Mouse (Mus musculus) liver, embryonic 11.5 days (tissue): ENCODE measurements around the gene Akap6. TPM values are rescaled to one million over a fixed set of nuclear protein-coding genes. Genes with fewer than 3 reads are reported as not detected.

Experiments used
- ATAC-seq: fragments of 200-750 bp; cut with Nextera tagmentation; replicated peaks from 2 replicates; pipeline ENCODE4 v1.8.0; 2017; ENCODE audit warnings: moderate number of reproducible peaks, mild to moderate bottlenecking, moderate TSS enrichment, moderate library complexity; ENCODE audit not compliant: low FRiP score
- DNase-seq: peaks from one replicate; pipeline ENCODE4 v3.0.0-alpha.2; 2017; ENCODE audit warnings: low spot score
- H3K27ac ChIP-seq: fragments of 300-500 bp; sonication (generic); 2 replicates; pipeline ENCODE4 v1.5.1; 2014; ENCODE audit warnings: mild to moderate bottlenecking, low read depth, low read length, control low read depth
- H3K27me3 ChIP-seq: fragments of 300-500 bp; sonication (generic); replicated peaks from 2 replicates; pipeline ENCODE4 v1.6.1; 2014; ENCODE audit warnings: low read length, mixed read lengths; ENCODE audit not compliant: control insufficient read depth, insufficient read depth
- H3K36me3 ChIP-seq: fragments of 300-500 bp; sonication (generic); 2 replicates; pipeline ENCODE4 v1.6.1; 2014; ENCODE audit warnings: mild to moderate bottlenecking, low read length, moderate library complexity, mixed read lengths; ENCODE audit not compliant: control insufficient read depth, insufficient read depth
- H3K4me1 ChIP-seq: fragments of 300-500 bp; sonication (generic); replicated peaks from 2 replicates; pipeline ENCODE4 v1.6.1; 2014; ENCODE audit warnings: low read length, mixed read lengths; ENCODE audit not compliant: control insufficient read depth, insufficient read depth
- H3K4me2 ChIP-seq: fragments of 300-500 bp; sonication (generic); 2 replicates; pipeline ENCODE4 v1.6.1; 2014; ENCODE audit warnings: mild to moderate bottlenecking, control low read depth, moderate library complexity
- H3K4me3 ChIP-seq: fragments of 300-500 bp; sonication (generic); 2 replicates; pipeline ENCODE4 v1.5.1; 2014; ENCODE audit warnings: low read depth, low read length, control low read depth
- H3K9ac ChIP-seq: fragments of 300-500 bp; sonication (generic); 2 replicates; pipeline ENCODE4 v1.6.1; 2014; ENCODE audit warnings: low read depth, low read length, control low read depth
- H3K9me3 ChIP-seq: fragments of 300-500 bp; sonication (generic); 2 replicates; pipeline ENCODE4 v1.6.1; 2016; ENCODE audit warnings: low read length, inconsistent platforms, mixed read lengths; ENCODE audit not compliant: control insufficient read depth
- WGBS: fragments of 180-500 bp; shearing (Covaris S2); extraction: QIAGEN DNeasy Blood & Tissue Kit; methylation state at CpG from one replicate; pipeline ENCODE4 v1.1.7; 2014; 5-methylcytosine and 5-hydroxymethylcytosine counted together
- polyA plus RNA-seq: library from polyadenylated mRNA; unstranded; fragments of >200 nt; fragmentation: Nextera tagmentation; extraction: Ambion mirVana; gene quantifications from 2 replicates; pipeline ENCODE4 v1.2.1, GENCODE M21; 2014

The Akap6 gene
- polyA plus RNA-seq, 1 experiment from 2014 or later = 0.10 TPM

- no peak for ATAC-seq
- no peaks in the 10 kb centered on the region for H3K4me1 ChIP-seq
- no peak overlapping the region for H3K4me3 ChIP-seq
- no peaks in the 10 kb centered on the region for H3K27me3 ChIP-seq
- no peak for DNase-seq
- H3K27ac ChIP-seq = no peak overlapping the region
- H3K36me3 ChIP-seq = no peaks in the 10 kb centered on the region
- H3K9ac ChIP-seq = no peak overlapping the region
- H3K4me2 ChIP-seq = no peak overlapping the region
- 69% methylated on average over 4 of the region's 4 CpGs for WGBS
- no peaks in the 10 kb centered on the region for H3K9me3 ChIP-seq
Measured at GRCm38 (mm10) chr12:52941941-52942340, 242.8 kb downstream of the Akap6 start.

- Histone ChIP-seq H3K9me3 (no peaks in the 10 kb centered on the region), H3K27me3 (no peaks in the 10 kb centered on the region), H3K36me3 (no peaks in the 10 kb centered on the region), H3K27ac (no peak overlapping the region), H3K4me1 (no peaks in the 10 kb centered on the region), H3K4me2 (no peak overlapping the region), H3K9ac (no peak overlapping the region), H3K4me3 (no peak overlapping the region)
- ATAC-seq (no peak), DNase-seq (no peak)
- whole genome bisulfite sequencing = 63% methylated on average over 7 of the region's 7 CpGs
Measured at GRCm38 (mm10) chr12:52944274-52944673, 245.1 kb downstream of the Akap6 start.

- WGBS = 82% methylated on average over 2 of the region's 2 CpGs
Measured at GRCm38 (mm10) chr12:52944949-52945348, 245.8 kb downstream of the Akap6 start.

GRCm38 (mm10) chr12:52950660-52951059, 251.5 kb downstream of the Akap6 start:
- 73% methylated on average over 4 of the region's 4 CpGs for WGBS

More at GRCm38 (mm10) chr12:52944949-52945348, 245.8 kb downstream of the Akap6 start:
- no peak overlapping the region for H3K4me2 ChIP-seq
- DNase-seq = no peak
- H3K27me3 ChIP-seq = no peaks in the 10 kb centered on the region
- no peaks in the 10 kb centered on the region for H3K36me3 ChIP-seq
- no peak overlapping the region for H3K9ac ChIP-seq
- no peak overlapping the region for H3K27ac ChIP-seq
- no peaks in the 10 kb centered on the region for H3K4me1 ChIP-seq
- no peak overlapping the region for H3K4me3 ChIP-seq
- no peak for ATAC-seq
- no peaks in the 10 kb centered on the region for H3K9me3 ChIP-seq

GRCm38 (mm10) chr12:52957587-52957986, 258.4 kb downstream of the Akap6 start:
- no peak overlapping the region for H3K4me2 ChIP-seq
- no peaks in the 10 kb centered on the region for H3K9me3 ChIP-seq
- no peaks in the 10 kb centered on the region for H3K36me3 ChIP-seq
- H3K27me3 ChIP-seq = no peaks in the 10 kb centered on the region
- WGBS = 83% methylated on average over 3 of the region's 3 CpGs
- DNase-seq = no peak
- H3K27ac ChIP-seq = no peak overlapping the region
- H3K9ac ChIP-seq = no peak overlapping the region
- H3K4me3 ChIP-seq = no peak overlapping the region
- ATAC-seq = no peak
- H3K4me1 ChIP-seq = no peaks in the 10 kb centered on the region

More at GRCm38 (mm10) chr12:52950660-52951059, 251.5 kb downstream of the Akap6 start:
- Histone ChIP-seq H3K4me2 (no peak overlapping the region), H3K9ac (no peak overlapping the region), H3K4me1 (no peaks in the 10 kb centered on the region), H3K36me3 (no peaks in the 10 kb centered on the region), H3K27ac (no peak overlapping the region), H3K27me3 (no peaks in the 10 kb centered on the region), H3K4me3 (no peak overlapping the region), H3K9me3 (no peaks in the 10 kb centered on the region)
- ATAC-seq (no peak), DNase-seq (no peak)

- H3K27me3 ChIP-seq = no peaks in the 10 kb centered on the region
- no peak overlapping the region for H3K27ac ChIP-seq
- no peak overlapping the region for H3K4me3 ChIP-seq
- no peak overlapping the region for H3K9ac ChIP-seq
- H3K36me3 ChIP-seq = no peaks in the 10 kb centered on the region
- no peaks in the 10 kb centered on the region for H3K4me1 ChIP-seq
- DNase-seq = no peak
- WGBS = 39% methylated on average over 3 of the region's 3 CpGs
- no peak for ATAC-seq
- no peaks in the 10 kb centered on the region for H3K9me3 ChIP-seq
- H3K4me2 ChIP-seq = no peak overlapping the region
Measured at GRCm38 (mm10) chr12:52957994-52958393, 258.8 kb downstream of the Akap6 start.

- whole genome bisulfite sequencing = 89% methylated on average over 6 of the region's 6 CpGs
- no peaks in the 10 kb centered on the region for H3K27me3 ChIP-seq
- no peak for ATAC-seq
- no peak overlapping the region for H3K4me2 ChIP-seq
- H3K27ac ChIP-seq = no peak overlapping the region
- H3K4me3 ChIP-seq = no peak overlapping the region
- no peaks in the 10 kb centered on the region for H3K36me3 ChIP-seq
- H3K4me1 ChIP-seq = no peaks in the 10 kb centered on the region
- H3K9ac ChIP-seq = no peak overlapping the region
- no peak for DNase-seq
- no peaks in the 10 kb centered on the region for H3K9me3 ChIP-seq
Measured at GRCm38 (mm10) chr12:52991745-52992144, 292.6 kb downstream of the Akap6 start.

GRCm38 (mm10) chr12:53012336-53012735, 313.2 kb downstream of the Akap6 start:
- ATAC-seq (no peak), DNase-seq (no peak)
- H3K4me1 ChIP-seq = no peaks in the 10 kb centered on the region
- H3K4me3 ChIP-seq = no peak overlapping the region
- no peak overlapping the region for H3K27ac ChIP-seq
- 49% methylated on average over 3 of the region's 3 CpGs for WGBS
- H3K36me3 ChIP-seq = no peaks in the 10 kb centered on the region
- H3K9me3 ChIP-seq = no peaks in the 10 kb centered on the region
- H3K27me3 ChIP-seq = no peaks in the 10 kb centered on the region
- H3K9ac ChIP-seq = no peak overlapping the region
- H3K4me2 ChIP-seq = no peak overlapping the region

- Histone ChIP-seq H3K27me3 (no peaks in the 10 kb centered on the region), H3K4me1 (no peaks in the 10 kb centered on the region), H3K4me2 (no peak overlapping the region), H3K27ac (no peak overlapping the region), H3K4me3 (no peak overlapping the region), H3K9ac (no peak overlapping the region), H3K36me3 (no peaks in the 10 kb centered on the region), H3K9me3 (no peaks in the 10 kb centered on the region)
- WGBS = 83% methylated on average over 6 of the region's 6 CpGs
- DNase-seq (no peak), ATAC-seq (no peak)
Measured at GRCm38 (mm10) chr12:53014539-53014938, 315.4 kb downstream of the Akap6 start.
